Mouse (Mus musculus) cerebellum, adult 2 months (tissue): ENCODE measurements around the gene Tiam1. TPM values are rescaled to one million over a fixed set of nuclear protein-coding genes. Genes with fewer than 3 reads are reported as not detected.

Experiments
- DNase-seq, 2 experiments: peaks; one replicate each; pipeline ENCODE4 v3.0.0; 2021
- H3K27ac ChIP-seq: fragments of 200-500 bp; 2 replicates; pipeline ENCODE4 v1.5.1; 2012; ENCODE audit warnings: low read length, control low read depth, inconsistent platforms; ENCODE audit not compliant: insufficient read depth
- H3K27me3 ChIP-seq: fragments of 200-500 bp; 2 replicates; pipeline ENCODE4 v1.6.1; 2012; ENCODE audit warnings: inconsistent platforms, mild to moderate bottlenecking, low read length, moderate library complexity; ENCODE audit not compliant: control insufficient read depth, insufficient read depth
- H3K4me1 ChIP-seq: fragments of 200-500 bp; 2 replicates; pipeline ENCODE4 v1.6.1; 2011; ENCODE audit warnings: low read length; ENCODE audit not compliant: control insufficient read depth, insufficient read depth
- H3K4me3 ChIP-seq: fragments of 200-500 bp; replicated peaks from 2 replicates; pipeline ENCODE3; 2011; ENCODE audit warnings: mild to moderate bottlenecking, low read depth, low read length, control low read depth; ENCODE audit not compliant: insufficient read depth
- CTCF ChIP-seq: fragments of 200-500 bp; IDR thresholded peaks from 2 replicates; pipeline ENCODE4 v1.5.1; 2011; ENCODE audit warnings: low read depth, mild to moderate bottlenecking, control low read depth, low read length, moderate library complexity, borderline replicate concordance; ENCODE audit not compliant: insufficient read depth
- POLR2A ChIP-seq: fragments of 200-500 bp; IDR thresholded peaks from 2 replicates; pipeline ENCODE4 v1.6.1; 2011; ENCODE audit warnings: low read length, control low read depth, borderline replicate concordance; ENCODE audit not compliant: insufficient read depth
- WGBS: fragments of 180-500 bp; shearing (Covaris S2); methylation state at CpG from one replicate; pipeline ENCODE4 v1.1.7; 2018; 5-methylcytosine and 5-hydroxymethylcytosine counted together
- polyA plus RNA-seq: library from polyadenylated mRNA; depleted of rRNA; stranded (reverse); fragments of >200 nt; gene quantifications from 2 replicates; pipeline ENCODE4 v1.2.3, GENCODE M21; 2012

Tiam1 gene
- polyA plus RNA-seq, 1 experiment: 73.6 TPM

GRCm38 (mm10) chr16:89905730-89906305, 237.8 kb downstream of the Tiam1 start:
- 90% methylated on average over 1 of the region's 1 CpGs for WGBS
- TF ChIP-seq POLR2A: no peak
- no peak for TF ChIP-seq CTCF
- no peak overlapping the region for H3K4me3 ChIP-seq
- no peaks in the 10 kb centered on the region for H3K27me3 ChIP-seq
- H3K4me1 ChIP-seq: peaks cover 32% of the 10 kb centered on the region
- no peak for DNase-seq
- no peak overlapping the region for H3K27ac ChIP-seq

GRCm38 (mm10) chr16:89904121-89904520, 239.4 kb downstream of the Tiam1 start:
- no peak overlapping the region for H3K27ac ChIP-seq
- H3K27me3 ChIP-seq: no peaks in the 10 kb centered on the region
- DNase-seq: no peak
- H3K4me1 ChIP-seq: peaks cover 31% of the 10 kb centered on the region
- TF ChIP-seq POLR2A (no peak), CTCF (no peak)
- H3K4me3 ChIP-seq: no peak overlapping the region
- 95% methylated on average over 12 of the region's 12 CpGs for WGBS

DNA sequence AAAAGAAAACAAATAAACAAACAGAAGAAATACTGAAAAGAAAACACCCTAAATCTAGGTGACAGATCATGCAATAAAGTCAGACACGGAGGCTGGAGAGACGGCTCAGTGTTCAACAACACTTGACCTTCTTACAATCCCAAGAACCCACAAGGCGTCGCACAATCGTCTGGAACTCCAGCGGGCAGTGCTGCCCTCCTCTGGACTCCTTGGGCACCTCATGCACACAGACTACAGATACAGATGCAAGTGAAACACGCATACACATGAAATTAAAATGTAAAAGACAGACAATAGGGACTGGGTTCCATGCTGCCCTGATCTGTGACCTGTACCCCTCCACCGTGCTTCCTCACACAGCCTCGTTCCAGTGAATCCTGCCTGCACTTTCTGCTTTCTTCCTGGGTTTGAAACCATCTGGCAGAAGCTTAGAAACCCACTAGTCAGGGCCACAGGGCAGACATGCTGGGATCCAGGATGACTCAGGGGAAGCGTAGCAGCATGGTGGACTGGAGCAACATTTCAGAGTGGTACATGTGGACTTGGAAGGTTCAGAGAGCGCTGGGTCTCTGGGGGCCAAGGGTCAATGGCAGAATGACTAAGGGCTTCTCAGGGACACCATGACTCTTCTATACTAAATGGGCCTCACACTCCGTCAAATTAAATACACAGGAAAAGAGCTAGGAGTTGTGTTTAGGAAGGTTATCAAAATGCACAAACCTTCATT, 240.8 kb downstream of the Tiam1 start:
- no peaks in the 10 kb centered on the region for H3K27me3 ChIP-seq
- no peak for DNase-seq
- WGBS: 82% methylated on average over 12 of the region's 12 CpGs
- H3K4me1 ChIP-seq: peaks cover 30% of the 10 kb centered on the region
- H3K27ac ChIP-seq: no peak overlapping the region
- TF ChIP-seq CTCF: no peak
- TF ChIP-seq POLR2A: no peak
- H3K4me3 ChIP-seq: no peak overlapping the region

DNA sequence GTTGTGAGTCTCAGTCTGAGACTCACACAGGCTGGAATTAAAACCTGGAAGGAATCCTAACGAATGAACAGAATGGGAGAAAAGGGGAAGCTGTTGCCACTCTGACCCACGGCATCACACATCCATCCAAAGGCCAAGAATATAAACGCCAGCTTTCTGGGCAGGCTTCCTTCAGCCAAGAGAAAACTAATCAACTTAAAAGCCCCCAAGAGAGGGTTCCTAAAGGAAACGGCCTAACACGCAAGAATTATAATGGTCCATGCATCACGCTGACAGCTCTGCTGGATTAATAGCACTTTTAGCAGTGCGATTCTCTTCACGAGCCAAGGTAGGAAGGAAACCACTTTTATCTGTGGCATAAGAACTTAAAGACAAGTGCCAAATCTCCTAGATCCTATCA, 242.9 kb downstream of the Tiam1 start:
- peaks cover 43% of the 10 kb centered on the region for H3K4me1 ChIP-seq
- WGBS: 24% methylated on average over 8 of the region's 8 CpGs
- H3K27ac ChIP-seq: no peak overlapping the region
- no peaks in the 10 kb centered on the region for H3K27me3 ChIP-seq
- no peak overlapping the region for H3K4me3 ChIP-seq
- TF ChIP-seq POLR2A: no peak
- no peak for TF ChIP-seq CTCF
- no peak for DNase-seq

DNA sequence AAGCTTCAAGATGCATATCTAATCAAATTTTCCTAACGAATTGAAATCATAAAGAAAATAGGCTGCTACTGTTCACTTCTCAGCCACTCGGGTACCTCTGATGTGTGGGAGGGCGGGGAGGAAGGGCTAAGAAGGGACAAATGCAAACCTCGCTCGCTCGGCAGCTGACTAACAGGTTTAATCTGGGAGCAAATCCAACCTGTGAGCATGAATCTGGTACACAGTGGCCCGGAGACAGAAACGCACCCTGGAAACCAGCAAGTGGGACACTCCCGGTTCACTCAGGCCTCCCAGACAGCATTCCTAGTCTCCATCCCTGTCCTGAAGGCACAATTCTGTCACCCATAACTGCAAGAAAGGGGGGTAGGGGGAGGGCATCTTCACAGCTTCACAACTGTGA, 244.4 kb downstream of the Tiam1 start:
- peaks cover 55% of the 10 kb centered on the region for H3K4me1 ChIP-seq
- H3K4me3 ChIP-seq: no peak overlapping the region
- 11% methylated on average over 9 of the region's 9 CpGs for WGBS
- no peaks in the 10 kb centered on the region for H3K27me3 ChIP-seq
- peak overlapping the region; percentile 45; the same call in 1 of the 2 replicates for H3K27ac ChIP-seq
- TF ChIP-seq POLR2A (no peak), CTCF (no peak)
- peak; percentile 74 to 86 for DNase-seq

GRCm38 (mm10) chr16:89898299-89898625, 245.3 kb downstream of the Tiam1 start:
- H3K4me3 ChIP-seq: no peak overlapping the region
- H3K4me1 ChIP-seq: peaks cover 60% of the 10 kb centered on the region
- TF ChIP-seq CTCF: no peak
- TF ChIP-seq POLR2A: no peak
- peak overlapping the region; percentile 19; the same call in 1 of the 2 replicates for H3K27ac ChIP-seq
- no peaks in the 10 kb centered on the region for H3K27me3 ChIP-seq
- DNase-seq: no peak
- WGBS: 22% methylated on average over 14 of the region's 14 CpGs

- peak; percentile 71 to 74 for DNase-seq
- H3K4me1 ChIP-seq: peaks cover 58% of the 10 kb centered on the region
- peak overlapping the region; percentile 19 for H3K27ac ChIP-seq
- H3K27me3 ChIP-seq: no peaks in the 10 kb centered on the region
- H3K4me3 ChIP-seq: peak overlapping the region; percentile 45
- 16% methylated on average over 33 of the region's 33 CpGs for WGBS
- no peak for TF ChIP-seq POLR2A
- TF ChIP-seq CTCF: no peak
Measured at GRCm38 (mm10) chr16:89897547-89898298, 245.8 kb downstream of the Tiam1 start.

- no peaks in the 10 kb centered on the region for H3K27me3 ChIP-seq
- DNase-seq: peak; percentile 81 to 86
- 13% methylated on average over 20 of the region's 20 CpGs for WGBS
- peak overlapping the region; percentile 19 for H3K27ac ChIP-seq
- TF ChIP-seq POLR2A (no peak), CTCF (no peak)
- H3K4me3 ChIP-seq: peak overlapping the region; percentile 45
- peaks cover 56% of the 10 kb centered on the region for H3K4me1 ChIP-seq
Measured at GRCm38 (mm10) chr16:89896885-89897546, 246.6 kb downstream of the Tiam1 start.
